ENCODE assay signal across 28 mouse cellular contexts in the genomic region with DNA sequence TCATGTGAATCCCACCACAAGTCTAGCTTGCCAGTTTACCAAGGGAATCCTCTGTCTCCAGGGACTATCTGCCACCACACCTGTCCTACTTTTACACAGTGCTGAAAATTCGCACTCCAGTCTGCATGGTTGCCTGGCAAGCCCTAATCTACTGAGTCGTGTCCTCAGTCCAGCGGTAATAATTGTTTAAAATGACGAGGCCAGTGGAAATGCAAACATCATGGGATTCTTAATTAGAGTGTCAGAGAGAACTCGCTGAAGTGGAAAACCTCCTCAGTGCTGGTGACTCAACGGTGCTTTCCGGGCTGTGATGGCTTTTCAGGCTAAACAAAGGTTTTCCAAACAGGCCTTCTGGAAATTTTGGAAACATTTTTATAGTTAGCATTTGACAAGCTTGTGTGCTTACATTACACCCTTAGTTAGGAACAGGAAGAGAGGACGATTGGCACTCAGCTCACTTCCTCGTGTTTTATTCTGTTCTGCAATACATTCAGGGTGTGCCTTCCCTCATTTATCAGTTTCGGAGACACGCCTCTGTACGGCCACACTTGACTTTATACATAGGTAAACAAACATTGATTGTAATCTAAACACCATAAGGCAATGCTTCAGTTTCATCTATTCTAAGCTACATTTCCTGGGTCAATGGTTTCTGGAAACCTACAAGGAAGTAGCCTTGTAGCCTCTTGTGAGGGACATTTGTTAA. TPM values are rescaled to one million over a fixed set of nuclear protein-coding genes. Genes with fewer than 3 reads are reported as not detected.
A peak's percentile ranks its signal among the peaks of the same experiment; 100 is the strongest.
DNase-seq lines count a peak whose midpoint lies in the region; ATAC-seq and TF ChIP-seq lines count a peak whose summit lies in the region.
"Had no signal": no experiment of that assay in that cellular context is flagged by ENCODE, and none has a peak within 500 bp of the region (broad histone marks: within the 10 kb centered on the region; RNA-seq: fewer than 3 reads in every experiment).

No protein-coding gene starts in this region.

- H3K27ac ChIP-seq in midbrain, postnatal 0 days (ENCODE audit: low read depth, low read length): no peak overlapping the region
- H3K27ac ChIP-seq in midbrain, embryonic 15.5 days: no peak overlapping the region
- H3K27ac ChIP-seq in small intestine, adult 2 months (ENCODE audit: insufficient read depth, low read depth, low read length): peak overlapping the region; percentile 44
- H3K27ac ChIP-seq: embryonic facial prominence, embryonic 15.5 days; gastrocnemius, adult 2 months; hindbrain, postnatal 0 days; limb, embryonic 15.5 days; liver, embryonic 15.5 days; midbrain, embryonic 13.5 days; neural tube, embryonic 15.5 days had no signal

- no peak overlapping the region for H3K9ac ChIP-seq in midbrain, postnatal 0 days (replicated peaks; ENCODE audit: low read length, poor library complexity, severe bottlenecking)
- H3K9ac ChIP-seq in midbrain, embryonic 15.5 days: no peak overlapping the region
- H3K9ac ChIP-seq: embryonic facial prominence, embryonic 15.5 days; limb, embryonic 15.5 days; liver, embryonic 15.5 days; midbrain, embryonic 13.5 days; neural tube, embryonic 15.5 days had no signal

- H3K27me3 ChIP-seq in midbrain, postnatal 0 days (ENCODE audit: insufficient read depth, low read length): no peaks in the 10 kb centered on the region
- no peaks in the 10 kb centered on the region for H3K27me3 ChIP-seq in midbrain, embryonic 15.5 days (replicated peaks)
- no peaks in the 10 kb centered on the region for H3K27me3 ChIP-seq in small intestine, adult 2 months (ENCODE audit: control insufficient read depth, insufficient read depth, low read length)
- H3K27me3 ChIP-seq: embryonic facial prominence, embryonic 15.5 days; limb, embryonic 15.5 days; liver, embryonic 15.5 days; midbrain, embryonic 13.5 days; neural tube, embryonic 15.5 days had no signal

- 73% methylated on average over 12 of the region's 12 CpGs for WGBS in midbrain, postnatal 0 days
- 69% methylated on average over 12 of the region's 12 CpGs for WGBS in midbrain, embryonic 15.5 days
- 33% methylated on average over 12 of the region's 12 CpGs for WGBS in small intestine, adult 2 months

- H3K4me3 ChIP-seq in midbrain, postnatal 0 days (ENCODE audit: low read depth, low read length): no peak overlapping the region
- H3K4me3 ChIP-seq in midbrain, embryonic 15.5 days: no peak overlapping the region
- no peak overlapping the region for H3K4me3 ChIP-seq in small intestine, adult 2 months (ENCODE audit: low read depth, low read length)
- H3K4me3 ChIP-seq: embryonic facial prominence, embryonic 15.5 days; gastrocnemius, adult 2 months; limb, embryonic 15.5 days; liver, embryonic 15.5 days; midbrain, embryonic 13.5 days; myocyte; neural tube, embryonic 15.5 days had no signal

- no peaks in the 10 kb centered on the region for H3K9me3 ChIP-seq in midbrain, postnatal 0 days (ENCODE audit: low read length)
- H3K9me3 ChIP-seq in midbrain, embryonic 15.5 days: no peaks in the 10 kb centered on the region
- H3K9me3 ChIP-seq: embryonic facial prominence, embryonic 15.5 days; limb, embryonic 15.5 days; liver, embryonic 15.5 days; midbrain, embryonic 13.5 days; neural tube, embryonic 15.5 days had no signal

- peak; percentile 9 for DNase-seq in midbrain, postnatal 0 days (ENCODE audit: low spot score)
- DNase-seq in brain, adult 2 months (ENCODE audit: low read depth, low spot score): peak; percentile 9
- no peak for DNase-seq in left cerebral cortex, adult 9 months (ENCODE audit: low spot score in 2 of 2)
- no peak for DNase-seq in left cerebral cortex, postnatal 10 days (ENCODE audit: extremely low spot score in 1 of 2, low spot score in 2 of 2)
- DNase-seq in neural tube, embryonic 10.5 days (ENCODE audit: extremely low spot score, low spot score): no peak
- DNase-seq: adrenal gland, postnatal 36 days; cerebellum, adult 2 months; cerebellum, postnatal 36 days; gastrocnemius, adult 2 months; heart, adult 18-20 months; lung, postnatal 10 days had no signal

- no peaks in the 10 kb centered on the region for H3K36me3 ChIP-seq in midbrain, postnatal 0 days (ENCODE audit: insufficient read depth, low read length)
- H3K36me3 ChIP-seq in midbrain, embryonic 15.5 days (replicated peaks): no peaks in the 10 kb centered on the region
- H3K36me3 ChIP-seq in small intestine, adult 2 months (ENCODE audit: control insufficient read depth, insufficient read depth, low read length): no peaks in the 10 kb centered on the region
- H3K36me3 ChIP-seq: embryonic facial prominence, embryonic 15.5 days; limb, embryonic 15.5 days; liver, embryonic 15.5 days; midbrain, embryonic 13.5 days; neural tube, embryonic 15.5 days had no signal

- intact Hi-C loops in left cerebral cortex, postnatal 10 days (cut with DNase I): no loop called here

- TF ChIP-seq POLR2A in small intestine, adult 2 months (IDR thresholded peaks at IDR 0.05; ENCODE audit: low read depth, low read length): no peak

- H3K4me2 ChIP-seq in midbrain, postnatal 0 days (ENCODE audit: low read depth, low read length, poor library complexity, severe bottlenecking): no peak overlapping the region
- no peak overlapping the region for H3K4me2 ChIP-seq in midbrain, embryonic 15.5 days
- H3K4me2 ChIP-seq: embryonic facial prominence, embryonic 15.5 days; limb, embryonic 15.5 days; liver, embryonic 15.5 days; midbrain, embryonic 13.5 days; neural tube, embryonic 15.5 days had no signal

- no peak for ATAC-seq in midbrain, postnatal 0 days (ENCODE audit: low FRiP score)
- no peak for ATAC-seq in midbrain, embryonic 15.5 days (replicated peaks)
- ATAC-seq: hindbrain, postnatal 0 days; midbrain, embryonic 13.5 days had no signal

- no peak for TF ChIP-seq CTCF in midbrain, postnatal 0 days (IDR thresholded peaks at IDR 0.05)
- TF ChIP-seq CTCF in small intestine, adult 2 months (IDR thresholded peaks at IDR 0.05; ENCODE audit: extremely low read depth, insufficient read length, insufficient replicate concordance, low read depth, low read length): no peak

- H3K4me1 ChIP-seq in midbrain, postnatal 0 days (ENCODE audit: insufficient read depth, low read length): no peaks in the 10 kb centered on the region
- no peaks in the 10 kb centered on the region for H3K4me1 ChIP-seq in midbrain, embryonic 15.5 days
- H3K4me1 ChIP-seq in small intestine, adult 2 months (ENCODE audit: control insufficient read depth, insufficient read depth, insufficient read length, low read length): peaks cover 4% of the 10 kb centered on the region; the same call in 1 of the 2 replicates
- H3K4me1 ChIP-seq: embryonic facial prominence, embryonic 15.5 days; limb, embryonic 15.5 days; liver, embryonic 15.5 days; midbrain, embryonic 13.5 days; neural tube, embryonic 15.5 days had no signal

RNA-seq across cellular contexts. Expression of a gene that starts 8.7 kb away (rescaled TPM):
- total RNA-seq in midbrain, postnatal 0 days (2014; rRNA removed): not detected in 2 replicates
- 0.31 TPM in 1 of 2 replicates, not detected in the other for polyA plus RNA-seq in midbrain, postnatal 0 days (2015; fragmentation: Nextera tagmentation; extraction: Ambion mirVana)
- 0.36 TPM in 1 of 2 replicates, not detected in the other for polyA plus RNA-seq in midbrain, embryonic 15.5 days (2015; fragmentation: Nextera tagmentation; extraction: Ambion mirVana)
- 1.8 and 2.1 TPM in 2 replicates for polyA plus RNA-seq in small intestine, adult 2 months (2012; rRNA removed)
- not detected for total RNA-seq in left cerebral cortex, postnatal 10 days (2021)
- total RNA-seq: adrenal gland, postnatal 36 days; ES-E14; gastrocnemius, adult 2 months; heart, adult 18-20 months; hematopoietic stem cell, adult 5-6 weeks; hindbrain, postnatal 0 days; layer of hippocampus, adult 18-20 months; layer of hippocampus, postnatal 25 days; left cerebral cortex, postnatal 25 days; megakaryocyte, adult 5-6 weeks had no signal
- polyA plus RNA-seq: cerebellum, adult 2 months; kidney, embryonic 14.5 days; limb, embryonic 15.5 days; myocyte; urinary bladder, adult 2 months had no signal

RNA-seq across cellular contexts. Expression of a gene that starts 33.2 kb away (rescaled TPM):
- 0.05 and 0.66 TPM in 2 replicates for total RNA-seq in midbrain, postnatal 0 days (2014; rRNA removed)
- polyA plus RNA-seq in midbrain, postnatal 0 days (2015; fragmentation: Nextera tagmentation; extraction: Ambion mirVana): 0.51 and 0.60 TPM in 2 replicates
- polyA plus RNA-seq in midbrain, embryonic 15.5 days (2015; fragmentation: Nextera tagmentation; extraction: Ambion mirVana): 0.54 and 0.66 TPM in 2 replicates
- not detected in 2 replicates for polyA plus RNA-seq in small intestine, adult 2 months (2012; rRNA removed)
- under 1 TPM; 0.14 to 0.24 TPM for total RNA-seq in left cerebral cortex, postnatal 10 days (2021)
- total RNA-seq: adrenal gland, postnatal 36 days; gastrocnemius, adult 2 months; heart, adult 18-20 months; hematopoietic stem cell, adult 5-6 weeks; layer of hippocampus, adult 18-20 months; layer of hippocampus, postnatal 25 days; megakaryocyte, adult 5-6 weeks had no signal
- polyA plus RNA-seq: liver, embryonic 15.5 days; urinary bladder, adult 2 months had no signal

RNA-seq across cellular contexts. Expression of a gene that starts 55.9 kb away (rescaled TPM):
- total RNA-seq in midbrain, postnatal 0 days (2014; rRNA removed): 13.5 and 17.7 TPM in 2 replicates
- polyA plus RNA-seq in midbrain, postnatal 0 days (2015; fragmentation: Nextera tagmentation; extraction: Ambion mirVana): 18.2 and 20.3 TPM in 2 replicates
- polyA plus RNA-seq in midbrain, embryonic 15.5 days (2015; fragmentation: Nextera tagmentation; extraction: Ambion mirVana): 21.6 and 23.7 TPM in 2 replicates
- 3.4 and 5.6 TPM in 2 replicates for polyA plus RNA-seq in small intestine, adult 2 months (2012; rRNA removed)
- 10 to 100 TPM; 13.1 to 14.7 TPM for total RNA-seq in left cerebral cortex, postnatal 10 days (2021)

Comparison
In these comparisons a context has a peak if more than half of its experiments do, and no peak if none do; other contexts are left out.
1. DNase-seq: peak in midbrain, postnatal 0 days (single experiment) and brain, adult 2 months (single experiment); none in left cerebral cortex, adult 9 months (0 of 2), left cerebral cortex, postnatal 10 days (0 of 2) and neural tube, embryonic 10.5 days (single experiment).